Mouse (Mus musculus): ENCODE results near the gene Hexim2. TPM values are rescaled to one million over a fixed set of nuclear protein-coding genes. Genes with fewer than 3 reads are reported as not detected.

The Hexim2 gene
- polyA plus RNA-seq, 2 experiments = 8.6 to 9.4 TPM

DNA sequence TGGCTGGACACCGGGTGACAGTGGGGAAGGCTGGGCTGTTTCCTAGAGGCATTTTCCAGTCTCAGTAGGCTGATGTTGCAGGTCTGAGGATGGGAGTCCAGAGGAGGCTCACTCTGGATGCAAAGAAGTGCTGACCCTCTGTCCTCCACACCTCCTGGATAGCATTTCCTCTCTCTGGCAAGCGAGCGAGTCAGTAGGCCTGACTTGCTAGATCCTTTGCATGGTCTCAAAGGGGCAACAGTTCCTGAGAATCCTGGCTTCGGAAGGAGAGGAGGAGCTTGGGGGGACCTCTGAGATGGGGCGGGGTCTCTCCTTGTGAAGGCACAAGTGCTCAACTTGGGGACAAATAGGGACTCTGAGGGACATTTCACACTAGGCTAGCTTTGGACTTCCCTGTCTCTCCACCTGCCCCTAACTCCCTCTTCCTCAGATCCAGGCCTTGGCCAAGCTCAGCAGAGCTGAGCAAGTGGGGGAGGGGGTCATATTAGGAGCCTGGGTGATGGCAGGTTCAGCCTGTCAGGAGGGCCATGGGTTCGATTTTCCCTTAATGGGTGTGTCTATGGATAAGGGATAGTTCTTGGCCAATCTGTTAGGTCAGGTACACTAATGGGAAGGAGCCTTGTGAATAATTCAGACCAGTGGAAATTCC, 40.3 kb downstream of the Hexim2 start:
- DNase-seq (ENCODE audit: low spot score) = no peak
- Histone ChIP-seq H3K9ac (ENCODE audit: low read depth, low read length, severe bottlenecking) (no peak overlapping the region), H3K4me1 (ENCODE audit: control insufficient read depth, insufficient read depth, low read length) (peaks cover 8% of the 10 kb centered on the region; the same call in 1 of the 2 replicates), H3K4me2 (replicated peaks; ENCODE audit: low read depth, low read length, severe bottlenecking) (no peak overlapping the region), H3K27ac (replicated peaks; ENCODE audit: low read depth, low read length) (no peak overlapping the region), H3K4me3 (replicated peaks; ENCODE audit: low read length) (no peak overlapping the region), H3K36me3 (ENCODE audit: control insufficient read depth, insufficient read depth, low read length) (no peaks in the 10 kb centered on the region), H3K9me3 (ENCODE audit: control insufficient read depth, low read length) (no peaks in the 10 kb centered on the region), H3K27me3 (ENCODE audit: control insufficient read depth, insufficient read depth, low read length) (peaks cover 42% of the 10 kb centered on the region)
- ATAC-seq (ENCODE audit: low FRiP score, low read depth) = no peak
- no peak for TF ChIP-seq POLR2A (IDR thresholded peaks at IDR 0.05; ENCODE audit: borderline replicate concordance, extremely low read depth, insufficient read depth, insufficient read length)
- WGBS = 60% methylated on average over 6 of the region's 6 CpGs

DNA sequence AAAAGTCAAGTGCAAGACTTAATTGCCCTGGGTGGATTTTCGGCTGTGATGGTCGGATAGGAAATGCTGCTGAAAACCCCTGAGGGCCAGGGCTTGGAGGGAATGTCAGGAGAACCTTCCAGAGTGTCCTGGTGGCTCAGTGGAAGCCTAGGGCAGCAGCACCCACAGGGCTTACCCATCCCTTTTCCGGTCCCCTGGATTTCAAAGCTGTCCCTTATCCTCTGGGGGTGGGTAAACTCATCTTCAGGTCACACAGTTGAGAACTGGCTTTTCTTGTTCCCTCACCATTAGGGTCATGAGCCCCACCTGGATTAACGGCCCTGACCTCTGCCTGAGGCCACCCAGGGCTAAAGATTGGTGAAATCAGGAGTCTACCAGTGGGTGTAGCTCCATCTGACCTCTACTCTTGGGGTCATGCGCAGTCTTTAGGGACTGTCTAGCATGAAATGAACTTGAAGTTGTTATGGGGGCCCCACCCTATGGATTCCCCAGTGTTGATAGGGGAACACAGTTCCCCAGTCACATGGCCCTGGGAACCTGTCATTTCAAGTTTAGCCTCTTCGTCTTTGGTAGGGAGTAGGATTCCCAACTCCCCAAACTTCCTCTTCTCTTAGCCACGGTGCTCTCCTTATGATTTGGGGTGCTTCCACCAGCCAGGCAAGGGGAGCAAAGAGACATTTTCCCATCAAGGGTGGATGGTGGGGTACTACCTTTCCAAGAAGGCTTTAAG, 41.0 kb downstream of the Hexim2 start:
- no peaks in the 10 kb centered on the region for H3K9me3 ChIP-seq (ENCODE audit: control insufficient read depth, low read length)
- no peak overlapping the region for H3K27ac ChIP-seq (replicated peaks; ENCODE audit: low read depth, low read length)
- no peak overlapping the region for H3K4me2 ChIP-seq (replicated peaks; ENCODE audit: low read depth, low read length, severe bottlenecking)
- WGBS = 79% methylated on average over 7 of the region's 7 CpGs
- H3K4me3 ChIP-seq (replicated peaks; ENCODE audit: low read length) = no peak overlapping the region
- DNase-seq (ENCODE audit: low spot score) (no peak), ATAC-seq (ENCODE audit: low FRiP score, low read depth) (no peak)
- no peak overlapping the region for H3K9ac ChIP-seq (ENCODE audit: low read depth, low read length, severe bottlenecking)
- H3K4me1 ChIP-seq (ENCODE audit: control insufficient read depth, insufficient read depth, low read length) = peaks cover 8% of the 10 kb centered on the region; the same call in 1 of the 2 replicates
- peaks cover 42% of the 10 kb centered on the region for H3K27me3 ChIP-seq (ENCODE audit: control insufficient read depth, insufficient read depth, low read length)
- H3K36me3 ChIP-seq (ENCODE audit: control insufficient read depth, insufficient read depth, low read length) = no peaks in the 10 kb centered on the region
- no peak for TF ChIP-seq POLR2A (IDR thresholded peaks at IDR 0.05; ENCODE audit: borderline replicate concordance, extremely low read depth, insufficient read depth, insufficient read length)

DNA sequence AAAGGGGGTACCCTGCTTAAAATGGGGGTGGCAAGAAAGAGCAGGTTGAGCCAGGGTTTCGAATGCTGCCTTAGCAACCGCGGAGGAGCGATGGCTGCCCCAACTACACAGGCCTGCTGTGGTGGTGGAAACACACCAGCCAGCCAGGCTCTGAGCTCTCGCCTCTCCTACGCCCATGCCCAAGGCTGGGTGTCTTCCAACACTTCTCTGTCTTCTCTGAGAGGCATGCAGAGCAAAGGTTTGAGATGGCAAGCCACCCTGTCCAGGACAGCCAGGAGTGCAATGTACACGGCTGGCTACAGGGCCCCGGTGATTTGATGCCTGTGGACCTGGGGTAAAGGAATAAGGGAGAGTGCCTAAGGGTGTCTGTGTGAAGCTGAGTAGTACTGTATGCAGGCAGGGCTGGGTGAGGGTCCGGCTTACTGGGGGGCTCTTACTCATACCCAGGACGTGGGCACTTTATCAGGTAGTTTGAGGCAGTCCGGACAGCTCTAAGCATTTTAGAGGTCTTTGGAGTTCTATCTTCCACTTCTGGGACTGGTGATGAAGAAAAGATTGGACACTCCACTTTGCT, 41.6 kb downstream of the Hexim2 start:
- Histone ChIP-seq H3K9ac (ENCODE audit: low read depth, low read length, severe bottlenecking) (no peak overlapping the region), H3K4me3 (replicated peaks; ENCODE audit: low read length) (no peak overlapping the region), H3K9me3 (ENCODE audit: control insufficient read depth, low read length) (no peaks in the 10 kb centered on the region), H3K4me1 (ENCODE audit: control insufficient read depth, insufficient read depth, low read length) (peaks cover 8% of the 10 kb centered on the region; the same call in 1 of the 2 replicates), H3K27ac (replicated peaks; ENCODE audit: low read depth, low read length) (no peak overlapping the region), H3K4me2 (replicated peaks; ENCODE audit: low read depth, low read length, severe bottlenecking) (no peak overlapping the region), H3K36me3 (ENCODE audit: control insufficient read depth, insufficient read depth, low read length) (no peaks in the 10 kb centered on the region), H3K27me3 (ENCODE audit: control insufficient read depth, insufficient read depth, low read length) (peaks cover 42% of the 10 kb centered on the region)
- ATAC-seq (ENCODE audit: low FRiP score, low read depth) (no peak), DNase-seq (ENCODE audit: low spot score) (no peak)
- TF ChIP-seq POLR2A (IDR thresholded peaks at IDR 0.05; ENCODE audit: borderline replicate concordance, extremely low read depth, insufficient read depth, insufficient read length) = no peak
- 91% methylated on average over 11 of the region's 11 CpGs for WGBS

DNA sequence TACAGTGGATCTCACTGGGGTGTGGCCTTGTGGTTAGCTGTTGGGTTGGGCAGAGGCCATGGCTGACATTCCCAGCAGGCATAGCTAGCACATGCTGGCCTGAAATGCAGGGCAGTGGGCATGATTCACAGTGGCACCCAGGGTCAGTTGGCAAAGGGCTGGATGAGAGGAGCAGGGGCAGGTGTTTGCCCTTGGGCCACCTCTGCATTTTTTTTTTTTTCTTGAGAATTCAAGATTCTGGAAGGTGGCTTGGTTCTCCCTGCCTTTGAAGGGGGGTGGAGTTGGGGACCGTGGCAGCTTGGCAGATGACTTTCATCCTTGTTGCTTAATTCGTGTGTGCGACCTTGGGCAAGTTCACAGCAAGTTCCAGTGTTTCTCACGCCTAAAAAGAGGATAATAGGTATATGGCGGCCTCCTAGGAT, 42.2 kb downstream of the Hexim2 start:
- TF ChIP-seq POLR2A (IDR thresholded peaks at IDR 0.05; ENCODE audit: borderline replicate concordance, extremely low read depth, insufficient read depth, insufficient read length) = no peak

DNA sequence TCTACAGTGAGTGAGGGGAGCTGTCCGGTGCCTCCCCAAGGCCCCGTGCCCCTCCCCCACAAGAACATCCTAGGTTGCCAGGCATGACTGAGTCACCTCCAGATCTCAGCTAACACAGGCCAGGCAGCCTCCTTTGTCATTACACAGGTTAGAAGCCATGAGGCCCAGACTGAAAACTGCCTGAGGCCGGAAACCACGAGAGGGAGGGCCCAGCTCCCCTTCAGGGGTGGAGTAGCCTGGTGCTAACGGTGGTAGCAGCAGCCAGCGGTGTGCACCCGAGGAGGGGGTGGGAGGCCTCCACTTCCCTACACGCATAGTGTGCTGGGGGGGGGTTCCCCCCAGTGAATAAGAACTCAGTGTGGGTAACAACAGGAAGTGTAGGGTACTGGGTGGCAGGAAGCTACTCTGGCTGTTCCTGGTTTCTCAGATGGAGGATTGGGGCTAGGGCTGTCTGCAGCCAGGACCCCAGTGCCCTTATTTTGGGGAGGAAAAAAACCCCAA, 42.7 kb downstream of the Hexim2 start:
- H3K27me3 ChIP-seq (ENCODE audit: control insufficient read depth, insufficient read depth, low read length) = peaks cover 31% of the 10 kb centered on the region
- no peak for TF ChIP-seq POLR2A (IDR thresholded peaks at IDR 0.05; ENCODE audit: borderline replicate concordance, extremely low read depth, insufficient read depth, insufficient read length)
- no peaks in the 10 kb centered on the region for H3K9me3 ChIP-seq (ENCODE audit: control insufficient read depth, low read length)
- WGBS = 43% methylated on average over 8 of the region's 8 CpGs
- H3K9ac ChIP-seq (ENCODE audit: low read depth, low read length, severe bottlenecking) = no peak overlapping the region
- H3K4me3 ChIP-seq (replicated peaks; ENCODE audit: low read length) = no peak overlapping the region
- ATAC-seq (ENCODE audit: low FRiP score, low read depth) (no peak), DNase-seq (ENCODE audit: low spot score) (no peak)
- H3K27ac ChIP-seq (replicated peaks; ENCODE audit: low read depth, low read length) = no peak overlapping the region
- no peak overlapping the region for H3K4me2 ChIP-seq (replicated peaks; ENCODE audit: low read depth, low read length, severe bottlenecking)
- no peaks in the 10 kb centered on the region for H3K36me3 ChIP-seq (ENCODE audit: control insufficient read depth, insufficient read depth, low read length)
- H3K4me1 ChIP-seq (ENCODE audit: control insufficient read depth, insufficient read depth, low read length) = peaks cover 8% of the 10 kb centered on the region; the same call in 1 of the 2 replicates

More for the DNA sequence above, 42.2 kb downstream of the Hexim2 start:
- no peak for DNase-seq (ENCODE audit: low spot score)
- Histone ChIP-seq H3K9ac (ENCODE audit: low read depth, low read length, severe bottlenecking) (no peak overlapping the region), H3K4me1 (ENCODE audit: control insufficient read depth, insufficient read depth, low read length) (peaks cover 8% of the 10 kb centered on the region; the same call in 1 of the 2 replicates), H3K9me3 (ENCODE audit: control insufficient read depth, low read length) (no peaks in the 10 kb centered on the region), H3K27me3 (ENCODE audit: control insufficient read depth, insufficient read depth, low read length) (peaks cover 36% of the 10 kb centered on the region), H3K4me3 (replicated peaks; ENCODE audit: low read length) (no peak overlapping the region), H3K27ac (replicated peaks; ENCODE audit: low read depth, low read length) (no peak overlapping the region), H3K4me2 (replicated peaks; ENCODE audit: low read depth, low read length, severe bottlenecking) (no peak overlapping the region), H3K36me3 (ENCODE audit: control insufficient read depth, insufficient read depth, low read length) (no peaks in the 10 kb centered on the region)
- no peak for ATAC-seq (ENCODE audit: low FRiP score, low read depth)
- WGBS = 74% methylated on average over 5 of the region's 5 CpGs

Measured in limb, embryonic 14.5 days (tissue).